Mouse (Mus musculus) CH12.LX (cell line): Measurements from ENCODE around the gene Glrb. TPM values are rescaled to one million over a fixed set of nuclear protein-coding genes. Genes with fewer than 3 reads are reported as not detected.

Experiments used
- DNase-seq: peaks from one replicate; pipeline ENCODE4 v3.0.0-alpha.2; 2013; ENCODE audit errors: extremely low read depth
- H3K27ac ChIP-seq: 2 replicates; pipeline ENCODE4 v1.5.1; 2012; ENCODE audit warnings: low read depth, mild to moderate bottlenecking, control low read depth, moderate library complexity; ENCODE audit not compliant: insufficient read depth
- H3K27me3 ChIP-seq: replicated peaks from 2 replicates; pipeline ENCODE3; 2012; ENCODE audit warnings: inconsistent platforms
- H3K36me3 ChIP-seq, 2 experiments: replicated peaks in 1 of 2; 2 replicates each; pipeline versions ENCODE3 to v1.6.1; 2012; ENCODE audit warnings: inconsistent platforms in 1 of 2, low read length in 1 of 2, mild to moderate bottlenecking in 1 of 2, mixed read lengths in 1 of 2, moderate library complexity in 1 of 2; ENCODE audit not compliant: control insufficient read depth in 1 of 2, insufficient read depth in 1 of 2
- H3K4me1 ChIP-seq, 2 experiments: 2 replicates each; pipeline ENCODE4 v1.6.1; 2012; ENCODE audit warnings: inconsistent platforms in 1 of 2, moderate library complexity in 1 of 2; ENCODE audit not compliant: insufficient read depth in 2 of 2, control insufficient read depth in 1 of 2
- H3K4me2 ChIP-seq: 2 replicates; pipeline ENCODE4 v1.6.1; 2012; ENCODE audit warnings: low read depth, mild to moderate bottlenecking, control low read depth; ENCODE audit not compliant: poor library complexity, insufficient read depth, severe bottlenecking
- H3K4me3 ChIP-seq, 3 experiments: fragments of 150-350 bp in 1 of 3; sonication (generic) in 1 of 3; replicated peaks in 1 of 3; 2 replicates each; pipeline versions ENCODE3 to v1.5.1; 2011 to 2012; ENCODE audit warnings: low read depth in 2 of 3, low read length in 2 of 3, mild to moderate bottlenecking in 2 of 3, moderate library complexity in 2 of 3, control low read depth in 1 of 3, improper control_type of control experiment in 1 of 3, inconsistent platforms in 1 of 3, mixed read lengths in 1 of 3; ENCODE audit not compliant: poor library complexity in 1 of 3
- H3K79me2 ChIP-seq: replicated peaks from 2 replicates; pipeline ENCODE4 v1.6.1; 2012; ENCODE audit warnings: mild to moderate bottlenecking, moderate library complexity; ENCODE audit not compliant: control insufficient read depth, poor library complexity, insufficient read depth, severe bottlenecking; ENCODE audit errors: extremely low read depth
- H3K9ac ChIP-seq: 2 replicates; pipeline ENCODE4 v1.6.1; 2012; ENCODE audit warnings: low read depth, mild to moderate bottlenecking, control low read depth, moderate library complexity; ENCODE audit not compliant: insufficient read depth
- H3K9me3 ChIP-seq: replicated peaks from 2 replicates; pipeline ENCODE3; 2012; ENCODE audit warnings: low read length, inconsistent platforms, mixed read lengths
- BHLHE40 ChIP-seq: IDR thresholded peaks from 2 replicates; pipeline ENCODE4 v1.6.1; 2011; ENCODE audit warnings: mild to moderate bottlenecking, low read depth, low read length, improper control_type of control experiment
- CTCF ChIP-seq, 2 experiments: IDR thresholded peaks in 1 of 2; conservative IDR thresholded peaks in 1 of 2; 2 replicates each; pipeline ENCODE4 v1.5.1; 2011 to 2012; ENCODE audit warnings: low read depth in 2 of 2, low read length in 2 of 2, improper control_type of control experiment in 1 of 2, inconsistent platforms in 1 of 2, mild to moderate bottlenecking in 1 of 2, moderate library complexity in 1 of 2
- E2F4 ChIP-seq: IDR thresholded peaks from 2 replicates; pipeline ENCODE4 v1.6.1; 2011; ENCODE audit warnings: low read depth, low read length, improper control_type of control experiment; ENCODE audit not compliant: insufficient replicate concordance
- EP300 ChIP-seq: IDR thresholded peaks from 2 replicates; pipeline ENCODE4 v1.6.1; 2011; ENCODE audit warnings: low read length, improper control_type of control experiment
- ETS1 ChIP-seq: conservative IDR thresholded peaks from 2 replicates; pipeline ENCODE4 v1.6.1; 2012; ENCODE audit warnings: low read depth, mild to moderate bottlenecking, inconsistent platforms, low read length, improper control_type of control experiment, moderate library complexity
- JUN ChIP-seq: IDR thresholded peaks from 2 replicates; pipeline ENCODE4 v1.6.1; 2011; ENCODE audit warnings: low read depth, mild to moderate bottlenecking, low read length, improper control_type of control experiment, moderate library complexity; ENCODE audit not compliant: insufficient read depth
- JUND ChIP-seq: conservative IDR thresholded peaks from 2 replicates; pipeline ENCODE4 v1.6.1; 2011; ENCODE audit warnings: low read depth, low read length, improper control_type of control experiment
- MAZ ChIP-seq: IDR thresholded peaks from 2 replicates; pipeline ENCODE4 v1.6.1; 2012; ENCODE audit warnings: low read depth, mild to moderate bottlenecking, inconsistent platforms, low read length, improper control_type of control experiment, moderate library complexity
- MEF2A ChIP-seq: IDR thresholded peaks from 2 replicates; pipeline ENCODE4 v1.6.1; 2014; ENCODE audit warnings: low read depth, mild to moderate bottlenecking, inconsistent platforms, low read length, improper control_type of control experiment, borderline replicate concordance
- MYC ChIP-seq: IDR thresholded peaks from 2 replicates; pipeline ENCODE4 v1.6.1; 2011; ENCODE audit warnings: low read depth, mild to moderate bottlenecking, improper control_type of control experiment, low read length
- NELFE ChIP-seq: IDR thresholded peaks from 2 replicates; pipeline ENCODE4 v1.6.1; 2011; ENCODE audit warnings: low read depth, low read length, improper control_type of control experiment
- PAX5 ChIP-seq: IDR thresholded peaks from 2 replicates; pipeline ENCODE4 v1.6.1; 2012; ENCODE audit warnings: low read length, inconsistent platforms, mixed read lengths
- RAD21 ChIP-seq: IDR thresholded peaks from 2 replicates; pipeline ENCODE4 v1.6.1; 2011; ENCODE audit warnings: low read depth, mild to moderate bottlenecking, low read length, improper control_type of control experiment, moderate library complexity
- TCF12 ChIP-seq: IDR thresholded peaks from 2 replicates; pipeline ENCODE4 v1.6.1; 2014; ENCODE audit warnings: low read depth, mild to moderate bottlenecking, inconsistent platforms, low read length, improper control_type of control experiment
- UBTF ChIP-seq: IDR thresholded peaks from 2 replicates; pipeline ENCODE4 v1.6.1; 2012; ENCODE audit warnings: low read depth, mild to moderate bottlenecking, inconsistent platforms, low read length, improper control_type of control experiment, moderate library complexity
- USF1 ChIP-seq: IDR thresholded peaks from 2 replicates; pipeline ENCODE4 v1.6.1; 2014; ENCODE audit warnings: low read depth, mild to moderate bottlenecking, inconsistent platforms, low read length, improper control_type of control experiment
- ZNF384 ChIP-seq: IDR thresholded peaks from 2 replicates; pipeline ENCODE4 v1.6.1; 2012; ENCODE audit warnings: low read depth, low read length, improper control_type of control experiment, inconsistent platforms
- dilution Hi-C: fragments of 300-500 bp; cut with MboI; formaldehyde crosslinking; loops from 2 replicates; pipeline ENCODE4 v1.14.3; 2020; ENCODE audit warnings: low sequenced_read_pairs; ENCODE audit not compliant: extremely low pct_unique_long_range_greater_than_20kb, extremely low pct_ligation_motif_present
- in situ Hi-C: fragments of 300-500 bp; cut with MboI; formaldehyde crosslinking; loops from 3 replicates; pipeline ENCODE4 v1.14.3; 2019; ENCODE audit warnings: low sequenced_read_pairs, low pct_ligation_motif_present, low pct_unique_long_range_greater_than_20kb, mixed read lengths
- polyA plus RNA-seq: library from polyadenylated mRNA; unstranded; fragments of >175 nt; gene quantifications from 2 replicates; pipeline ENCODE4 v1.2.1, GENCODE M21; 2012; ENCODE audit warnings: low read depth; ENCODE audit not compliant: insufficient read length
- total RNA-seq, 2 experiments: library from RNA; depleted of rRNA; stranded (reverse); fragments of 300-350 nt in 1 of 2; fragments of >200 nt in 1 of 2; gene quantifications; 2 replicates each; pipeline ENCODE4 v1.2.3; 2012 to 2014

The Glrb gene
- total and polyA plus RNA-seq, 3 experiments: not detected

DNA sequence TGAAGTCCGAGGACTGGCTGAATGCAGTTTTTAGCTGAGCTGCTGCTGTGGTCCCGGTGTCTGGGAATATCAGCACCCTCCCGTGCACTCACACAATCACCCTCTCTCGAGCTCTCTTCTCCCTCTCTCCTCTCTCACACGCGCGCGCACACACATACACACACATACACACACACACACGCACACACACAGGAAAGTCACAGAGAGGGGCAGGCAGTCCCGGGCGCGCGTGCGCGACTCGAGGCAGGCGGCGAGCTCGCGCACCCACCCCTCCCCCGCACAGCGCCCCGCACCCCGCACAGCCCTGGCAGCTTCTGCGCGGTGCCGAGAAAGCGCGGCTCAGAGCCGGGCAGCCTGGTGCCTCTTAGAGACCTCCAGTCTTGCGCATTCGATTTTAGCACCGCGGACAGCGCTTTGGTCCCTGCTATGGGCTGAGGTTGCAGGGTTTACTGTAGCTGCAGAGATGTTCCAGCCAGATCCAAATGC lies 110.8 kb downstream of the Glrb start, which contains the start of gene Gria2:
Gene Gria2 (minus strand): TSS at position 240 of the 486 bp plus-strand sequence.
- in situ Hi-C loops: no loop called here
- Histone ChIP-seq H3K4me2 (no peak within 1 kb of the TSS), H3K79me2 (no peaks in the 10 kb centered on the region), H3K4me1 (no peaks in the 10 kb centered on the region), H3K9ac (no peak within 1 kb of the TSS), H3K27me3 (no peaks in the 10 kb centered on the region), H3K36me3 (no peaks in the 10 kb centered on the region), H3K9me3 (no peaks in the 10 kb centered on the region), H3K4me3 (no peak within 1 kb of the TSS), H3K27ac (no peak within 1 kb of the TSS)
- TF ChIP-seq MAZ (no peak), CTCF (conservative IDR thresholded peaks at IDR 0.05 in 1 of 2, IDR thresholded peaks at IDR 0.05 in 1 of 2; ENCODE audit: low read depth in 2 of 2, low read length in 2 of 2) (no peak), NELFE (no peak), BHLHE40 (no peak), ETS1 (no peak), RAD21 (no peak), JUND (no peak), PAX5 (no peak), EP300 (no peak), MYC (no peak), E2F4 (no peak), USF1 (no peak)
- dilution Hi-C loops: no loop called here
- no peak for DNase-seq

DNA sequence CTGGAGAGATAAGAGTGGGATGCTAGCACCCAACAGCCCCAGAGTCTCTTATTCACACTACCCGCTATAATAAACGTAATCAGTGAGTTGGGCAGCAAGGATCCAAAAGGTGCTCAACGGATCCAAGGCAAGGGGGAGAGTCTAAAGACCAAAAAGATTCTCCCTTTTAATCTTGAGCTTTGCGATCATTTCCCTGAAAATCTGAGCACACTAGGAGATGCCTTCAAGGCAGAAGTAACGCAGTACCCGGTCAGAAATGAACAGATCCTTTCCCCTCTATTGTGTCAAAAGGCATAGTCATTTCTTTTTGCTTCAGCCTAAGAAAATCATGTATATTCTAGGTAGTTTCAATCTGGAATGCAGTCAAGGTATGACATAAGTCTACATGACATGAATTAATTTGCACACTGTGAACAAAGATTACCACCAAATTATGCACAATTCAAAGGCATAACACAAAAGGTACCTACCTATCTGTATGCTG lies 111.6 kb downstream of the Glrb start:
- DNase-seq: no peak
- TF ChIP-seq MEF2A: no peak
- no peak for TF ChIP-seq EP300
- no peak for TF ChIP-seq UBTF
- no peak for TF ChIP-seq JUN
- TF ChIP-seq ZNF384: no peak
- TF ChIP-seq JUND: no peak
- TF ChIP-seq TCF12: no peak
- no peak for TF ChIP-seq CTCF (conservative IDR thresholded peaks at IDR 0.05 in 1 of 2, IDR thresholded peaks at IDR 0.05 in 1 of 2; ENCODE audit: low read depth in 2 of 2, low read length in 2 of 2)
- H3K9me3 ChIP-seq: no peaks in the 10 kb centered on the region
- dilution Hi-C loops: no loop called here
- no peak overlapping the region for H3K4me2 ChIP-seq
- H3K27me3 ChIP-seq: no peaks in the 10 kb centered on the region
- no peak overlapping the region for H3K9ac ChIP-seq
- H3K27ac ChIP-seq: no peak overlapping the region
- no peaks in the 10 kb centered on the region for H3K4me1 ChIP-seq
- in situ Hi-C loops: no loop called here
- no peak overlapping the region for H3K4me3 ChIP-seq
- H3K36me3 ChIP-seq: no peaks in the 10 kb centered on the region
- no peaks in the 10 kb centered on the region for H3K79me2 ChIP-seq
